Mouse (Mus musculus) forebrain, postnatal 0 days (tissue): ENCODE data around the gene Mrpl28. TPM values are rescaled to one million over a fixed set of nuclear protein-coding genes. Genes with fewer than 3 reads are reported as not detected.
A peak's percentile ranks its signal among the peaks of the same experiment; 100 is the strongest.

Source experiments
- ATAC-seq: fragments of 200-750 bp; cut with Nextera tagmentation; 2 replicates; pipeline ENCODE4 v1.8.0; 2017; ENCODE audit warnings: mild to moderate bottlenecking, moderate library complexity
- DNase-seq: peaks from one replicate; pipeline ENCODE4 v3.0.0-alpha.2; 2015
- H3K27ac ChIP-seq: fragments of 300-500 bp; sonication (generic); 2 replicates; pipeline ENCODE4 v1.5.1; 2014; ENCODE audit warnings: low read depth, mild to moderate bottlenecking, antibody characterized with exemption, low read length, moderate library complexity, mixed read lengths
- H3K27me3 ChIP-seq: fragments of 300-500 bp; sonication (generic); 2 replicates; pipeline ENCODE4 v1.6.1; 2014; ENCODE audit warnings: mild to moderate bottlenecking, low read length, mixed read lengths; ENCODE audit not compliant: insufficient read depth
- H3K36me3 ChIP-seq: fragments of 300-500 bp; sonication (generic); 2 replicates; pipeline ENCODE4 v1.6.1; 2014; ENCODE audit warnings: mild to moderate bottlenecking, moderate library complexity; ENCODE audit not compliant: insufficient read depth
- H3K4me1 ChIP-seq: fragments of 300-500 bp; sonication (generic); 2 replicates; pipeline ENCODE4 v1.6.1; 2014; ENCODE audit warnings: antibody characterized with exemption; ENCODE audit not compliant: insufficient read depth
- H3K4me2 ChIP-seq: fragments of 300-500 bp; sonication (generic); 2 replicates; pipeline ENCODE4 v1.6.1; 2014; ENCODE audit warnings: low read depth, mild to moderate bottlenecking, moderate library complexity
- H3K4me3 ChIP-seq: fragments of 300-500 bp; sonication (generic); 2 replicates; pipeline ENCODE4 v1.5.1; 2014; ENCODE audit warnings: low read depth, low read length, mixed read lengths
- H3K9ac ChIP-seq: fragments of 300-500 bp; sonication (generic); 2 replicates; pipeline ENCODE4 v1.6.1; 2014; ENCODE audit warnings: mild to moderate bottlenecking
- H3K9me3 ChIP-seq: fragments of 300-500 bp; sonication (generic); 2 replicates; pipeline ENCODE4 v1.6.1; 2016; ENCODE audit warnings: low read length
- CTCF ChIP-seq: sonication (generic); IDR thresholded peaks from 2 replicates; pipeline ENCODE4 v1.5.1; 2016; ENCODE audit warnings: antibody characterized with exemption, control low read depth, low read depth
- WGBS: fragments of 180-500 bp; shearing (Covaris S2); extraction: QIAGEN DNeasy Blood & Tissue Kit; methylation state at CpG from one replicate; pipeline ENCODE4 v1.1.7; 2014; 5-methylcytosine and 5-hydroxymethylcytosine counted together
- polyA plus RNA-seq: library from polyadenylated mRNA; unstranded; fragments of >200 nt; fragmentation: Nextera tagmentation; extraction: Ambion mirVana; gene quantifications from 2 replicates; pipeline ENCODE4 v1.2.1, GENCODE M21; 2015
- total RNA-seq: library from RNA; depleted of rRNA; stranded (reverse); fragments of >200 nt; gene quantifications from 2 replicates; pipeline ENCODE4 v1.2.3, GENCODE M21; 2014; rRNA removed

Mrpl28 gene
- total RNA-seq, result 116 and 166 TPM in 2 replicates
- 182 and 189 TPM in 2 replicates for polyA plus RNA-seq

GRCm38 (mm10) chr17:26123267-26123684 lies at the start of gene Mrpl28:
Gene Mrpl28, plus strand, starts transcription at chr17:26123500.
- Histone ChIP-seq H3K4me2 (peak within 1 kb of the TSS; percentile 83), H3K9ac (peak within 1 kb of the TSS; percentile 72), H3K9me3 (no peaks in the 10 kb centered on the region), H3K4me3 (peak within 1 kb of the TSS; percentile 98), H3K36me3 (peaks cover 24% of the 10 kb centered on the region), H3K27ac (0 out of 2 replicates have a peak within 1 kb of the TSS, but pooled peaks have one; percentile 23), H3K27me3 (no peaks in the 10 kb centered on the region), H3K4me1 (peaks cover 5% of the 10 kb centered on the region; the same call in 1 of the 2 replicates)
- WGBS, result 0% methylated on average over 32 of the region's 32 CpGs
- ATAC-seq (peak; percentile 96), DNase-seq (peak; percentile 99)
- TF ChIP-seq CTCF, result no peak

- H3K27me3 ChIP-seq, result no peaks in the 10 kb centered on the region
- H3K27ac ChIP-seq, result no peak overlapping the region
- H3K4me3 ChIP-seq, result no peak overlapping the region
- H3K4me1 ChIP-seq, result no peaks in the 10 kb centered on the region
- H3K4me2 ChIP-seq, result no peak overlapping the region
- no peak for DNase-seq
- H3K9me3 ChIP-seq, result no peaks in the 10 kb centered on the region
- no peak overlapping the region for H3K9ac ChIP-seq
- WGBS, result 65% methylated on average over 3 of the region's 3 CpGs
- TF ChIP-seq CTCF, result no peak
- no peaks in the 10 kb centered on the region for H3K36me3 ChIP-seq
- no peak for ATAC-seq
These were observed 48.1 kb upstream of the Mrpl28 start for GRCm38 (mm10) chr17:26075246-26075645.

DNA sequence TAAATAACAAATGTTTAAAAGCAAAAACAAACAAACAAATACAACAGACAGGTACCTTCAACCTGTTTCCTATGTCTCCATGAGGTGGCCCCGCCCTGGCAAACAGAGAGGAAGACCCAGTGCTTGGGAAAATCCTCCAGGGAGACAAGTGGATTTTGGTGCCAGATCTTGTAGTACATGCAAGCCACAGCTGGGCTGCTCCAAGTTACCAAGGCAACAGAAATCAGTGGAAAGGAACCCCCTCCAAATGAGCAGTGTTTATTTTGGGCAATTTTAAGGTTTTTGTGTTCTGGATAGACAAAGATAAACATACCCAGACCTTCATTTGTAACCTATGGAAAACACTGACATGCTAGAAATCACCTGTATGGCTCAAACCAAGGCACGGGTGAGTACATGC lies 44.4 kb upstream of the Mrpl28 start:
- Histone ChIP-seq H3K4me1 (no peaks in the 10 kb centered on the region), H3K4me2 (no peak overlapping the region), H3K36me3 (0 out of 2 replicates have a peak, but pooled peaks cover 5% of the 10 kb centered on the region), H3K9me3 (no peaks in the 10 kb centered on the region), H3K27me3 (no peaks in the 10 kb centered on the region), H3K9ac (no peak overlapping the region), H3K4me3 (no peak overlapping the region), H3K27ac (0 out of 2 replicates have a peak overlapping the region, but pooled peaks have one; percentile 47)
- peak; percentile 26; the same call in 1 of the 2 replicates for TF ChIP-seq CTCF
- WGBS, result 65% methylated on average over 2 of the region's 2 CpGs
- DNase-seq (peak; percentile 75), ATAC-seq (peak; percentile 87)

- 48% methylated on average over 2 of the region's 2 CpGs for WGBS
- Histone ChIP-seq H3K9me3 (no peaks in the 10 kb centered on the region), H3K4me1 (no peaks in the 10 kb centered on the region), H3K4me2 (no peak overlapping the region), H3K27me3 (no peaks in the 10 kb centered on the region), H3K9ac (no peak overlapping the region), H3K4me3 (no peak overlapping the region), H3K27ac (no peak overlapping the region), H3K36me3 (0 out of 2 replicates have a peak, but pooled peaks cover 5% of the 10 kb centered on the region)
- DNase-seq, result no peak
- TF ChIP-seq CTCF, result no peak
- ATAC-seq, result no peak
These were observed 42.4 kb upstream of the Mrpl28 start for GRCm38 (mm10) chr17:26080867-26081266.

- DNase-seq (no peak), ATAC-seq (no peak)
- Histone ChIP-seq H3K4me2 (no peak overlapping the region), H3K27ac (no peak overlapping the region), H3K27me3 (no peaks in the 10 kb centered on the region), H3K36me3 (no peaks in the 10 kb centered on the region; the same call in 1 of the 2 replicates), H3K9me3 (no peaks in the 10 kb centered on the region), H3K4me1 (no peaks in the 10 kb centered on the region), H3K4me3 (no peak overlapping the region), H3K9ac (no peak overlapping the region)
- TF ChIP-seq CTCF, result no peak
- WGBS, result 92% methylated on average over 9 of the region's 9 CpGs
These were observed 36.2 kb upstream of the Mrpl28 start for GRCm38 (mm10) chr17:26087059-26087564.

GRCm38 (mm10) chr17:26089905-26090632 lies 33.2 kb upstream of the Mrpl28 start, which contains the start of gene Decr2:
Gene Decr2, minus strand, starts transcription at chr17:26090337.
- Histone ChIP-seq H3K4me3 (peak within 1 kb of the TSS; percentile 65), H3K36me3 (no peaks in the 10 kb centered on the region; the same call in 1 of the 2 replicates), H3K27ac (peak within 1 kb of the TSS; percentile 67), H3K4me2 (peak within 1 kb of the TSS; percentile 85), H3K27me3 (no peaks in the 10 kb centered on the region), H3K9me3 (no peaks in the 10 kb centered on the region), H3K9ac (peak within 1 kb of the TSS; percentile 66), H3K4me1 (no peaks in the 10 kb centered on the region)
- TF ChIP-seq CTCF, result peak; percentile 92
- WGBS, result 3% methylated on average over 32 of the region's 32 CpGs
- ATAC-seq (peak; percentile 88), DNase-seq (peak; percentile 93)
